ENCODE assay signal across 8 mouse cellular contexts in the genomic region with DNA sequence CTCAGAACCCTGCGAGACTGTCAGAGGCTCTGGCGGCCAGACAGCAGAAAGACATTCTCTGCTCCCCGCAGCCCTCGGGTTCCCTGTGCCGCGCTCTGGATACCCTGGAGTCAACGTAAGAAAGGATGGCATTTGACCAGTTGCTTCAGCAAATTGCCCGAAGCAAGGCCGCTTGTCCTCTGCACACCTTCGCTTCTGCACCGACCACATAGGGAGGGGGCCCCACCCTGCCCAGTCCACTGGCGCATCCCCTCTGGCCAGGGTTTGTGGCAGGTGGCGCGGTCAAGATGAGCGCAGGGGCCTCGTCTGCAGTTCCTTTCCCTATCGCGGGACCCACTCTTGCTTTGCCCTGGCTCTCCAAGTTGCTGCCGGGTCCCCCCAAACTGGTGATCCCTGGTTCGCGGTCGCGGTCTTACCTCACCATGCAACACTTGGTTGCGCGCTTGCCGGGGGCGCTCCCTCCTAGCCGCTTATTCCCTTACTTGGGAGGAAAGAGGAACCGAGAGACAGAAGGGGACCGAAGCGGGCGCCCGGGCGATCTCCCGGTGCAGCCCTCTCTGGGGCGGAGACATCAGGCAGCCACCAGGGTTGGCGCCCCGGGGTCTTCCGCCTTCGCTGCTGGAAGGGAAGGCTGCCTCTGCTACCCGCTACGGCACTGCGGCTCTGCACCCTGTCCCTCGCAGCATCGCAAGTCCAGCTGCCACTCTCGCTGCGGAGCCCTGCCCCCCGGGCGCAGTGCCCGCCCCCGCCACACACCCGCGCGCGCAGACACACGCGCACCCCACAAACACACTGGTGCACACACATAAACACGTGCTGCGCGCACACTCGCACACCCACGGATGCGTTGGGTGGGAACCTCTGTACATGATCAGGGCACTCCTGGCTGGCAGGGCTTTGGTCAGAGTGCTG. TPM values are rescaled to one million over a fixed set of nuclear protein-coding genes. Genes with fewer than 3 reads are reported as not detected.
A peak's percentile ranks its signal among the peaks of the same experiment; 100 is the strongest.
DNase-seq lines count a peak whose midpoint lies in the region; ATAC-seq lines count a peak whose summit lies in the region.

A gene (minus strand): TSS at position 689 of the 912 bp plus-strand sequence.

- H3K27me3 ChIP-seq in intestine, embryonic 14.5 days (replicated peaks; ENCODE audit: control insufficient read depth, insufficient read depth, low read length), result peaks cover 32% of the 10 kb centered on the region

- H3K9ac ChIP-seq in intestine, embryonic 14.5 days (ENCODE audit: low read length), result peak within 1 kb of the TSS; percentile 25; the same call in 1 of the 2 replicates

- peak within 1 kb of the TSS; percentile 48 for H3K4me3 ChIP-seq in intestine, embryonic 14.5 days (ENCODE audit: low read depth, low read length)

- H3K9me3 ChIP-seq in intestine, embryonic 14.5 days (ENCODE audit: control insufficient read depth, low read length), result no peaks in the 10 kb centered on the region

- intact Hi-C loops in left cerebral cortex, postnatal 14 days (cut with DNase I), result loop anchor here (5.0 to 10.0 kb wide), 2 partner anchors 111 to 138 kb away; no protein-coding TSS in a partner anchor

- peaks cover 6% of the 10 kb centered on the region; the same call in 1 of the 2 replicates for H3K4me1 ChIP-seq in intestine, embryonic 14.5 days (replicated peaks; ENCODE audit: control insufficient read depth, insufficient read depth, low read length)

- WGBS in intestine, embryonic 14.5 days, result under 1% methylated on average over 63 of the region's 63 CpGs

- H3K36me3 ChIP-seq in intestine, embryonic 14.5 days (ENCODE audit: control insufficient read depth, insufficient read depth, low read length), result no peaks in the 10 kb centered on the region

- H3K27ac ChIP-seq in intestine, embryonic 14.5 days (ENCODE audit: low read depth), result no peak within 1 kb of the TSS

- DNase-seq in ZHBTc4 (ENCODE audit: low read depth, low spot score), result peak; percentile 53
- DNase-seq in cerebellum, postnatal 36 days, result peak; percentile 71 to 72
- peak; percentile 39 for DNase-seq in gastrocnemius, postnatal 25 days
- peak; percentile 73 for DNase-seq in intestine, embryonic 14.5 days (ENCODE audit: low spot score)
- DNase-seq in left cerebral cortex, postnatal 14 days (ENCODE audit: low spot score in 2 of 2), result peak; percentile 49 to 60
- DNase-seq in right cerebral cortex, postnatal 36 days (ENCODE audit: low spot score in 2 of 2), result peak; percentile 34 to 61

- peak within 1 kb of the TSS; percentile 85 for H3K4me2 ChIP-seq in intestine, embryonic 14.5 days (ENCODE audit: low read length)

- ATAC-seq in intestine, embryonic 14.5 days (replicated peaks; ENCODE audit: low FRiP score, low TSS enrichment, low read depth), result peak; percentile 75
- ATAC-seq in megakaryocyte, adult 5-6 weeks (ENCODE audit: poor library complexity, severe bottlenecking), result peak; percentile 62
- no peak for ATAC-seq in inflammation-experienced regulatory T-cells, adult 6 months

RNA-seq across cellular contexts. Expression of the gene that starts here (rescaled TPM):
- total RNA-seq in gastrocnemius, postnatal 25 days (2021), result under 1 TPM; 0.59 to 0.69 TPM
- polyA plus RNA-seq in intestine, embryonic 14.5 days (2014; fragmentation: Nextera tagmentation; extraction: Ambion mirVana), result 3.2 and 3.5 TPM in 2 replicates
- total RNA-seq in left cerebral cortex, postnatal 14 days (2021), result 10 to 100 TPM; 31.0 to 44.2 TPM
- total RNA-seq in megakaryocyte, adult 5-6 weeks (2015), result 35.0 and 35.3 TPM in 2 replicates
- total RNA-seq in megakaryocyte, adult 5-6 weeks (2017), result 33.4 and 38.9 TPM in 2 replicates
- under 1 TPM; 0.14 to 0.94 (median 0.25) TPM for polyA plus RNA-seq in inflammation-experienced regulatory T-cells, adult 6 months (2017; shearing (Covaris generic))

Comparison
In these comparisons a context has a peak if more than half of its experiments do, and no peak if none do; other contexts are left out.
1. RNA of the gene that starts here (total RNA-seq): 31.0 to 44.2 TPM in left cerebral cortex, postnatal 14 days and 33.4 to 38.9 TPM in megakaryocyte, adult 5-6 weeks; 0.59 to 0.69 TPM in gastrocnemius, postnatal 25 days; every median in the first group is over 10 times any median in the second.
2. Peak in DNase-seq in gastrocnemius, postnatal 25 days; RNA of the gene not detected or under 1 TPM.
3. Peak in every context shown above with its lines, with median percentiles within 50 percentile points of each other: DNase-seq.